Mouse (Mus musculus) erythroblast, embryonic 14.5 days (primary cell): Measurements from ENCODE around the gene Clp1. TPM values are rescaled to one million over a fixed set of nuclear protein-coding genes. Genes with fewer than 3 reads are reported as not detected.

ENCODE experiments used
- H3K27me3 ChIP-seq: 2 replicates; pipeline ENCODE4 v1.6.1; 2012; ENCODE audit warnings: inconsistent platforms; ENCODE audit not compliant: control insufficient read depth
- H3K36me3 ChIP-seq: 2 replicates; pipeline ENCODE4 v1.6.1; 2012; ENCODE audit warnings: mild to moderate bottlenecking, inconsistent platforms; ENCODE audit not compliant: control insufficient read depth
- H3K4me1 ChIP-seq: 2 replicates; pipeline ENCODE4 v1.6.1; 2012; ENCODE audit warnings: inconsistent platforms; ENCODE audit not compliant: control insufficient read depth
- H3K4me3 ChIP-seq: replicated peaks from 2 replicates; pipeline ENCODE3; 2012; ENCODE audit warnings: moderate library complexity, mild to moderate bottlenecking, inconsistent platforms
- H3K9me3 ChIP-seq: 2 replicates; pipeline ENCODE4 v1.6.1; 2012; ENCODE audit warnings: low read length, inconsistent platforms, mixed read lengths; ENCODE audit not compliant: control insufficient read depth
- GATA1 ChIP-seq: IDR thresholded peaks from 2 replicates; pipeline ENCODE4 v1.6.1; 2012; ENCODE audit warnings: low read length, inconsistent platforms, mixed read lengths
- TAL1 ChIP-seq: IDR thresholded peaks from 3 replicates; pipeline ENCODE4 v1.6.1; 2012; ENCODE audit warnings: low read length, inconsistent platforms, mixed read lengths
- polyA plus RNA-seq: library from polyadenylated mRNA; stranded (reverse); fragments of >175 nt; gene quantifications from 2 replicates; pipeline ENCODE4 v1.2.3, GENCODE M21; 2012

Clp1 gene
- polyA plus RNA-seq: 0.18 and 0.22 TPM in 2 replicates

DNA sequence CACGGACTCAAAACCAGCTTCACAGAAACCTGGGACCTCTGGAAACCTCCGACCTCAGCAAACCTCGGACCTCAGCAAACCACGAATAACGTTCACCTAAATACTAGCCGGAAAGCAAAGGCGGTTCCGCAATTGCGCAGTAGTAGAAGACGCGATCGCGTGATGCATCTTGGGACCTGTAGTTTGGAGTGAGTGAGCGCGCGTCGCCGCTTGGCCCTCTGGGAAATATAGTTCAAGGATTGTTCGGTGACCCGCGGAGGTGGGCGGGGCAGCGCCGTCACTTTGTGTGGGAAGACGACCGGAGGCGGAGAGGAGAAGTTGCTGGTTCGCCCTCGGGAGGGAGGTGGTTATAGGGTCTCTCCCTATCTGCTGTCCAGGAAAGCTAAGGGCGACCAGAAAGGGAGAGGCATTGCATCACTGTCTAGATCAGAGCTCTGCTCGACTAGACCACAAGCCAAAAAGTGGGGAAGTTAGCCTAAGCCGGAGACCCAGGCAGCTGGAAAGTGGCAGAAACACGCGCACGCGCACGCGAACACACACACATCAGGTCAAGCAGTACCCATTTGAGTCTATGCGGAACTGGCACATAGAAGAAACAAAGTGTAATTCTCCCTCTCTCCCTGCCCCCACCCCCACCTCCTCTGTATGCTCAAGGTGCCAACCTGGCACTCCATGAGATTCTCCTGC, at the start of gene Clp1:
Gene Clp1 (minus strand): TSS at position 179 of the 687 bp plus-strand sequence.
- Histone ChIP-seq H3K36me3 (peaks cover 62% of the 10 kb centered on the region), H3K4me3 (peak within 1 kb of the TSS; percentile 91), H3K4me1 (peaks cover 83% of the 10 kb centered on the region), H3K27me3 (no peaks in the 10 kb centered on the region), H3K9me3 (no peaks in the 10 kb centered on the region)
- TF ChIP-seq TAL1 (no peak), GATA1 (no peak)

DNA sequence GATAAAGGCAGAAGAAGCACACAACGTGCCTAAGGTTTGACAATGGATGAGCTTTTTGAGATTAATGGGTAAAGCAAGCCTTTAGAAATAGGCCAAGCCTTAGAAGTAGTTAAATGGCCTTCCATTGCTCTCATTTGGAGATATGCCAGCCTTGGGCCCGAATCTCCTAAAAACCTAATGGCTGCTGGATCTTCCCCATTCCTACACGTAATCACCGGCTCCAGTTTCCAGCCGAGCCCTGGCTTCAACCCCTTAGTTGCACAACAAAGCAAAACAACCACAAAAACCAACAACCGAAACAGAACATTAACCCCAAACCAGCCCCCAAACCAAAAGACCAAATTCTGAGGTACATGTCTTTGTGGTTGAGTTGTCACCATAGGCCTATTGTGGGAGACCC, 48.5 kb upstream of the Clp1 start:
- Histone ChIP-seq H3K27me3 (peaks cover 88% of the 10 kb centered on the region), H3K9me3 (no peaks in the 10 kb centered on the region), H3K4me1 (peaks cover 3% of the 10 kb centered on the region), H3K4me3 (no peak overlapping the region), H3K36me3 (no peaks in the 10 kb centered on the region)
- TF ChIP-seq GATA1 (no peak), TAL1 (no peak)

DNA sequence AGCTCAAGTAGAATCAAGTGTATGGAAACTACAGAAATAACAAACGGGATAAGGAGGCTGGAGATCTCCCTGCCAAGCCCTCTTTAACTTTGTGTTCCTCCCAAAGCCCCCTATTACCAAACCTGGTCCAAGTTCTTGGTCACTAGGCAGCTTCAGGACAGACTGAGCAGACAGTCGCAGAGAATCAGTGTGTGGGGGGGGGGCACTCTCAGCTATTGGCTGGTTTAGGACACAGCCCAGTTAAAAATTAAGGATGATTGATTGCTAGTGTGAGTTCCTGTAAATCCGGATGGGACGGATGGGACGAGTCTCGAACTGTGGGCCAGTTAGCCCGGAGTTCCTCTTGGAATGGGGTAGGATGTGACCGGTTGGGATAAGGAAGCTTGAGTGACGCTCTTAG, 48.1 kb upstream of the Clp1 start, which contains the start of gene Serping1:
Gene Serping1 (minus strand): TSS at position 204 of the 400 bp plus-strand sequence.
- H3K36me3 ChIP-seq: no peaks in the 10 kb centered on the region
- peaks cover 89% of the 10 kb centered on the region for H3K27me3 ChIP-seq
- H3K4me1 ChIP-seq: peaks cover 3% of the 10 kb centered on the region
- TF ChIP-seq GATA1 (no peak), TAL1 (no peak)
- H3K9me3 ChIP-seq: no peaks in the 10 kb centered on the region
- peak within 1 kb of the TSS; percentile 27 for H3K4me3 ChIP-seq

DNA sequence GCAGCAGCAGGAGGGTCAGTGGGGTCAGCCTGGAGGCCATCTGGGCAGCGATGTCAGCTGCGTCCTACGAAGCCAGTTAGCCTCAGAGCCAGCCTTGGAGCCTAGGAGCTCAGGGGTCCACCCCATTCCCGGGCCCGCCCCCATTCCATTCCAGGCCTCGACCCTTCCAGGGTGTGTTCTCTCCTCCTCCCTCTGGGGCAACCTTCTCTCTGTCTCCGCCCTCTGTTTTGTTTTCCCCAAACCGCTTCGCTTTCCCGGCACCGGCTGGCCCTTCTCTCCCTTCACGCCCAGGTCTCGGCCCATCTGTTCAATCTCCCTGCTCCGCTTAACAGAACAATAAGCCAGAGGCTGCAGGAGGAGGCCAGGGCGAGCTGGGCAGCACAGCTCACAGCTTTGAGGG, 47.6 kb upstream of the Clp1 start:
- Histone ChIP-seq H3K4me3 (peak overlapping the region; percentile 27), H3K27me3 (peaks cover 93% of the 10 kb centered on the region), H3K9me3 (no peaks in the 10 kb centered on the region), H3K4me1 (peaks cover 3% of the 10 kb centered on the region), H3K36me3 (no peaks in the 10 kb centered on the region; the same call in 1 of the 2 replicates)
- TF ChIP-seq GATA1 (no peak), TAL1 (no peak)

DNA sequence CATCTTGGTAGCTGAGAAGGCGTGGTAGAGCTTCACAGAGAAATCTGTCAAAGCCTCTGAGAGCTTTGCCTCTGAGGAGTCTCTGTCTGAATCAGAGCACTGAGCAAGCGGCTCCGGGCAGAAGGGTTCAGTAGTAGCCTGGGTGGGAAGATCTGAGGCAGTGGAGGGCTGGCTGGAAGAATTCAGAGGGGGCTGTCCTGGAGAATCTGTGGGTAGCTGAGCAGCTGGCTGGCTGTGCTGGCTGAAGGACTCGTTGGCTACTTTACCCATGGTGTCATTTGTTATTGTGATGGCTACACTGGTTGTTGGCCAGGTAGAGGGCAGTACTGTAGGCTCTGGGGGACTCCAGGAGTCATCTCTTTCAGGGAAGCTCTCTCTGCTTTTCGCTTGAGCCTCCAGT, 46.0 kb upstream of the Clp1 start:
- Histone ChIP-seq H3K27me3 (peaks cover 91% of the 10 kb centered on the region), H3K9me3 (no peaks in the 10 kb centered on the region), H3K4me3 (no peak overlapping the region), H3K36me3 (no peaks in the 10 kb centered on the region; the same call in 1 of the 2 replicates), H3K4me1 (peaks cover 3% of the 10 kb centered on the region)
- TF ChIP-seq GATA1 (no peak), TAL1 (no peak)

DNA sequence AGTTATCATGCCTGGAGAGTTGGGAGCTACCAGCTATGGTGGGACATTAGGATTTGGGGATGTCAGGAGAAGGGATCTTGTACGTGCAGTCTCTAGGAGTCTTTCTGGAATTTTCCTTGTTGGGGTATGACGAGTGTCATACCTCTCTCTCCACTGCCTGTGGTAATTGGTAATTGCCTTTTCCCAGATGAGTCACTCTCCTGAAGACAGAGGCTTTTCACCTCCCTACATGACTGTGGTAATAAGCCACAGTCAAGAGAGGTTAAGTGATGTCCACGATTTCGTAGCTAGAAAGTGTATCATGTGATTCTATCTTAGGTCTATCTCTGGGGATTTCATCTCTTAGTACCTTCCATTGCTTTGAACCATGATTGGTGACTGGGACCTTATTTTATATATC, 45.3 kb upstream of the Clp1 start:
- Histone ChIP-seq H3K9me3 (no peaks in the 10 kb centered on the region), H3K4me3 (no peak overlapping the region), H3K36me3 (no peaks in the 10 kb centered on the region; the same call in 1 of the 2 replicates), H3K27me3 (peaks cover 89% of the 10 kb centered on the region), H3K4me1 (peaks cover 3% of the 10 kb centered on the region)
- TF ChIP-seq TAL1 (no peak), GATA1 (no peak)

DNA sequence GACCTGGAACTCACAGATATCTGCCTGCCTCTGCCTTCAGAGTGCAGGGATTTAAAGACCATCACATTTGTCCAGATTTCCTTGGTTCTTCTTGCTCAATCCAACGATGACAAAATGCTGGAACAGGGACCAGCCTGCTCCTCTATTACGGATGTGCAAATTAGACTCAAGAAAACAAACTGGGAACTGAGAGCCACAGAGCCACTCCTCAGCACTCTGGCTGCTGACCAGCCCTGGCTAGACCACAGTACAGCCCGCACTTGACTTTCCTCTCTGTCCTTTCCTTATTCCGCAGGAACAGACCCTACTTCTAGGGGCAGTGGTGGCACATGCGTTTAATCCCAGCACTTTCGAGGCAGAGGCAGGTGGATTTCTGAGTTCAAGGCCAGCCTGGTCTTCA, 43.4 kb upstream of the Clp1 start:
- Histone ChIP-seq H3K27me3 (peaks cover 86% of the 10 kb centered on the region), H3K4me1 (peaks cover 3% of the 10 kb centered on the region), H3K36me3 (no peaks in the 10 kb centered on the region; the same call in 1 of the 2 replicates)

DNA sequence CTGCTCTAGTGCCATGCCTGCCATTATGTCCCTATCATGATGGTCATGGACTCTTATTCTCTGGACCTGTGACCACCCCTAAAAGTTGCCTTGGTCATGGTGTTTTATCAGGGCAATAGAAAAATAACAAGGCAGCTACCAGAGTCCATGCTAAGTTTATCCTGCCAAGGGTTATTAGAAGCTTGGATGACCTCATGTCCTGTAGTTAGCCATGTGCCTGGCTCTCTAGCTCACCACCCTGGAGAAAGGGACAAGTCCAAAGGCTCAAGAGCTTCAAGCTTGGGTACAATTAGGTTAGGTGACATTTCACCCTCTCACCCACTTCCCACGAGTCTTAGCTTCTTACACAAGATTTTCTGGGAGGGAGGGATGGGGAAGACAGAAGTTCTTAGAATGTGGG, 35.7 kb upstream of the Clp1 start:
- Histone ChIP-seq H3K4me1 (peaks cover 1% of the 10 kb centered on the region), H3K36me3 (no peaks in the 10 kb centered on the region; the same call in 1 of the 2 replicates), H3K9me3 (no peaks in the 10 kb centered on the region), H3K4me3 (no peak overlapping the region), H3K27me3 (peaks cover 56% of the 10 kb centered on the region)
- TF ChIP-seq TAL1: no peak
- no peak for TF ChIP-seq GATA1

More for the DNA sequence above, 43.4 kb upstream of the Clp1 start:
- no peak overlapping the region for H3K4me3 ChIP-seq
- TF ChIP-seq GATA1 (no peak), TAL1 (no peak)
- no peaks in the 10 kb centered on the region for H3K9me3 ChIP-seq

DNA sequence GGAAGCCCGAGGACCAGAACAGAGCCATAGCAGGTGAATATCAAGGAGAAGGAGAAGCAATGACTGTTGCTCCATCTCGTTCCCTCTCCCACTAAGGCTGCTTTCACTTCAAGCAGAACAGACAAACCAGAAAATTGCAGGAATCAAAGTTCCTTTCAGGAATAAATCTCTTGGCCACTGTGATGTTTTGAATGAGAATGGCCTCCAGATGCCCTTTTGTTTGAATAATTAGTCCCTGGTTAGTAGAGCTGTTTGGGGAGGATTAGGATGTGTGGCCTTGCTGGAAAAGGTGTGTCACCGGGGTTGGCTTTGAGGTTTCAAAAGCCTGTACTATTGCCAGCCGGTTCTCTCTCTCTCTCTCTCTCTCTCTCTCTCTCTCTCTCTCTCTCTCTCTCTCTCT, 35.1 kb upstream of the Clp1 start:
- Histone ChIP-seq H3K27me3 (peaks cover 56% of the 10 kb centered on the region), H3K4me1 (peaks cover 1% of the 10 kb centered on the region), H3K36me3 (no peaks in the 10 kb centered on the region; the same call in 1 of the 2 replicates), H3K4me3 (no peak overlapping the region), H3K9me3 (no peaks in the 10 kb centered on the region)
- no peak for TF ChIP-seq GATA1
- no peak for TF ChIP-seq TAL1
